Mouse (Mus musculus): Measurements from ENCODE around the gene Fpr-rs7.

The Fpr-rs7 gene

DNA sequence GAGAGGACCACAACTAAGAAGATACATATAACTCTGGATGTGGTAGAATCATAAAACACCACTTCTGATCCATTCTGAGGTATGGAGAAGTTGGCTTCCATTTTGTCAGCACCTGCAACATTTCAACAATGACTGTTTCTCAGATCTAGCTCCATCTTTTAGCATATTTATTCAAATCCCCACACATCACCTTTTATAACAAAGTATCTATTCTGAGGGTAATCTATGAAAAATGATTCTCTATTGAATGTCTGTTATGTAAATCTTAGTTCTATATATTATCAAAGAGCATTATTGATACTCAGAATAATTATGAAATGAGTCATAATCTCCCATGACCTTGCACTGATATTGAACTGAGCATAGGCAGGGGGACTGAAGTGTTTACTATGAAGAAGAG lies at the start of gene Fpr-rs7:
Gene Fpr-rs7, minus strand, starts transcription at position 101 of the 400 bp plus-strand sequence.
- DNase-seq (ENCODE audit: low spot score): no peak

GRCm38 (mm10) chr17:20074090-20074489 lies 39.9 kb downstream of the Fpr-rs7 start:
- DNase-seq (ENCODE audit: low spot score): no peak

- DNase-seq (ENCODE audit: low spot score): no peak
Observed at GRCm38 (mm10) chr17:20071656-20072396, 42.2 kb downstream of the Fpr-rs7 start.

Data from testis, postnatal 10 days (tissue).